Mouse (Mus musculus) spleen, postnatal 36 days (tissue): ENCODE data around the gene Commd6.

Experiments used
- DNase-seq, 2 experiments: peaks; one replicate each; pipeline ENCODE4 v3.0.0; 2022; ENCODE audit warnings: low spot score in 2 of 2, mixed read lengths in 1 of 2

Gene Commd6

GRCm38 (mm10) chr14:101640153-101640843 lies at the start of gene Commd6:
Commd6 (minus strand) TSS chr14:101640686.
- DNase-seq: peak; percentile 92 to 94

- DNase-seq: no peak
Observed at GRCm38 (mm10) chr14:101688406-101688805, 47.9 kb upstream of the Commd6 start.

- DNase-seq: no peak
Observed at GRCm38 (mm10) chr14:101687696-101688095, 47.2 kb upstream of the Commd6 start.

- peak; percentile 50 to 62 for DNase-seq
Observed at GRCm38 (mm10) chr14:101672226-101672625, 31.7 kb upstream of the Commd6 start.

GRCm38 (mm10) chr14:101668626-101669025 lies 28.1 kb upstream of the Commd6 start:
- DNase-seq: no peak

GRCm38 (mm10) chr14:101666536-101666935 lies 26.1 kb upstream of the Commd6 start:
- no peak for DNase-seq

GRCm38 (mm10) chr14:101666056-101666455 lies 25.6 kb upstream of the Commd6 start:
- DNase-seq: no peak

GRCm38 (mm10) chr14:101664274-101664673 lies 23.8 kb upstream of the Commd6 start:
- no peak for DNase-seq

GRCm38 (mm10) chr14:101661654-101662412 lies 21.3 kb upstream of the Commd6 start:
- DNase-seq: no peak

GRCm38 (mm10) chr14:101656307-101656706 lies 15.8 kb upstream of the Commd6 start:
- no peak for DNase-seq

- DNase-seq: no peak
Observed at GRCm38 (mm10) chr14:101654526-101654909, 14.0 kb upstream of the Commd6 start.

GRCm38 (mm10) chr14:101653581-101654525 lies 13.4 kb upstream of the Commd6 start, which contains the start of gene Uchl3:
Uchl3 (plus strand) TSS chr14:101653967.
- peak; percentile 90 to 94 for DNase-seq

GRCm38 (mm10) chr14:101652571-101652970 lies 12.1 kb upstream of the Commd6 start:
- no peak for DNase-seq

- no peak for DNase-seq
Observed at GRCm38 (mm10) chr14:101650551-101650950, 10.1 kb upstream of the Commd6 start.

- no peak for DNase-seq
Observed at GRCm38 (mm10) chr14:101644948-101645347, 4.5 kb upstream of the Commd6 start.

GRCm38 (mm10) chr14:101637381-101637780 lies 3.1 kb downstream of the Commd6 start:
- DNase-seq: no peak

- DNase-seq: no peak
Observed at GRCm38 (mm10) chr14:101635765-101636164, 4.7 kb downstream of the Commd6 start.

- no peak for DNase-seq
Observed at GRCm38 (mm10) chr14:101630548-101630947, 9.9 kb downstream of the Commd6 start.

- no peak for DNase-seq
Observed at GRCm38 (mm10) chr14:101617680-101618079, 22.8 kb downstream of the Commd6 start.

GRCm38 (mm10) chr14:101616178-101616577 lies 24.3 kb downstream of the Commd6 start:
- DNase-seq: no peak

GRCm38 (mm10) chr14:101613206-101613605 lies 27.3 kb downstream of the Commd6 start:
- no peak for DNase-seq

GRCm38 (mm10) chr14:101610701-101611100 lies 29.8 kb downstream of the Commd6 start:
- DNase-seq: no peak
